Mouse (Mus musculus): Measurements from ENCODE around the gene Tmem178.

The Tmem178 gene

DNA sequence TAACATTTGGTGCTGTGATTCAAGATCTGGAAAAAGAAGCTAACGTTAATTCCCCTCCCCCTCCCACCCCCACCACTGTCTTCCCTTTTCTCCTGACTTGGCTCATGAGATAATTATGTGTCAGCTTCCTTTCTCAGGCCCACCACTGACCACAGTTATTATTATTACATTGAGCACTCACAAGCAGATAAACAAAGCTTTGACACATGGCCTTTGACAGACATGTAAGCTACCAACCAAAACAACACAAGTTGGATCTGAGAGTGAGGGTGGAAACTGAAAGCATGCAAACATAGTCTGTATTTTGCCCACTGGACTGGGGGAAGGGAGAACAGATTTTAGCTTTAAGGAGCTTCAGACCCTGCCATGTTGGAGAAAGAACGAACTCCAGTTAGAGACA lies 52.8 kb downstream of the Tmem178 start:
- DNase-seq (ENCODE audit: low spot score), result no peak

DNA sequence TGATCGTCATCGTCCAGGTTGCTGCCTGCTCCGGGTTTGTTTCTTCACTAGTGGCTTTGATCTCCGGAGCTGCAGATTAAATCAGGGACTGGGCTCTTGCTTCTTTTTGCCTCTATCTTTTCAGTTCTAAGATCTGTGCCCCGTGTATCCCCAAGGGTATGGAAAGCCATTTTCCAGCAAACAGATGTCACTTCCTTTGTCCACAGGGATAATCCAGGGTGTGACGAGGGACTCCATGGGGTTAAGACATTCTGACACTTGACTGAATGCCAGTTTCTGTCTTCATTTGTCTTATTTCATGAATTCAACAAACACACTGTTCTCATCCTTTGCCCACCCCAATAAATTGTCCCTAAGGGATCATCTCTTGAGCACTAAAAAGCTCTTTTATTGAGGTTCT lies 54.5 kb downstream of the Tmem178 start:
- no peak for DNase-seq (ENCODE audit: low spot score)

- no peak for DNase-seq (ENCODE audit: low spot score)
Observed at GRCm38 (mm10) chr17:81001010-81001409, 56.6 kb downstream of the Tmem178 start.

DNA sequence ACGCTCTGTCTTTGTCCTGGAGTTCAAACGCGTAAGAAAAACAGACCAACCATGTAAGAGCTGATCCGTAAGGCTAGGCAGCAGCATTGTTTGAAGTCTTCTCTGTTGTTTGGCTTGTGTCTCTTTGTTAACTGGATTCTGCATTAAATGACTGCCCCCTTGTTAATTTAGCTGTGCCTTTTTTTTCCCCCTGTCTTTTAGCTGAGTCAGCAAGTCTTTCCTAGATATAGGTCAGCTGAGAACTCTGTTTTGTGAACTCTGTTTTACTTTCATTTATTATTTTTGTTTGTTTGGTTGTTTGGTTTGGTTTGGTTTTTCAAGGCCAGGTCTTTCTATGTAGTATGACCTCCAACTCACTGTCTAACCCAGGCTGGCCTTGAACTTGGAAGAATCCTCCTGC lies 57.2 kb downstream of the Tmem178 start:
- no peak for DNase-seq (ENCODE audit: low spot score)

DNA sequence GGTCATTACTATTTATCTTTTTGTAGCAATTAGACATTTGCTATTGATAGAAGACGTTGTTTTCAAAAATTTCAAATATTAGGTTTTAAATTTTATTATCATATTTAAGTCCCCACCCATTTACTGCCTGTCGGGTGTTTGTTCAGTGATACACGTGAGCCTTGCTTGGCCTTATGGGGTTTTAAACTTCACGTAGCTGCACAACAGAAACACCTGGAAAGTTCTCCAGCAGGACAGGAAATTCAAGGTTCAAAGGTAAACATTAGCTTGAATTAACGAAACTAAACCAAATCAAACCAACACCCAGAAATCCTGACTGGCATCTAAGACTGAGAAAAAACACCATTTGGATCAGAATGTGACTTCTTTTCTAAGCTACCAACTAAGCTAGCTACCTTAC lies 57.7 kb downstream of the Tmem178 start:
- DNase-seq (ENCODE audit: low spot score), result no peak

- no peak for DNase-seq (ENCODE audit: low spot score)
Observed at GRCm38 (mm10) chr17:81004454-81004853, 60.0 kb downstream of the Tmem178 start.

GRCm38 (mm10) chr17:81005292-81005691 lies 60.9 kb downstream of the Tmem178 start:
- no peak for DNase-seq (ENCODE audit: low spot score)

GRCm38 (mm10) chr17:81009112-81009511 lies 64.7 kb downstream of the Tmem178 start:
- DNase-seq (ENCODE audit: low spot score), result no peak

- no peak for DNase-seq (ENCODE audit: low spot score)
Observed at GRCm38 (mm10) chr17:81010199-81010598, 65.8 kb downstream of the Tmem178 start.

- peak; percentile 56 for DNase-seq (ENCODE audit: low spot score)
Observed at GRCm38 (mm10) chr17:81010844-81011685, 66.6 kb downstream of the Tmem178 start.

GRCm38 (mm10) chr17:81015814-81016447 lies 71.5 kb downstream of the Tmem178 start:
- DNase-seq (ENCODE audit: low spot score), result peak; percentile 70

DNA sequence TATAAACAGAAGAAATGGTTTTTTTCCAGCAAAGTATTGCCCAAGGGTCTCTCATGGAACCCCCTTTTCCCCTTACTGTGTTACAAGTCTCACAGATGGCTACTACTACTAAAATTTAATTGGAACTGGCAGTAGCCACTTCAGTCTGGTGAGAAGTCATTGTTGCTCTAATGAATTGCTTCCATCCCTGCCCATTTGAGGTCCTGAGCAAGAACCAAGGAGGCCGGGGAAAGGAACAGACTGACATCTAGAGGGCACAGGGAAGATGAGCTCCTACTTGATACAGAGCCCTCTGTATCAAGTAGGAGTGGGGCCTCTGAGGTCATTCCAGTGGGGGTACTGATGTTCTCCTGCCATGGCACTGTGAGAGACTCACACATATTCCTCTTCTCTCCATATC lies 72.7 kb downstream of the Tmem178 start:
- no peak for DNase-seq (ENCODE audit: low spot score)

- DNase-seq (ENCODE audit: low spot score), result no peak
Observed at GRCm38 (mm10) chr17:81027331-81027730, 82.9 kb downstream of the Tmem178 start.

- DNase-seq (ENCODE audit: low spot score), result no peak
Observed at GRCm38 (mm10) chr17:81031830-81032442, 87.5 kb downstream of the Tmem178 start.

DNA sequence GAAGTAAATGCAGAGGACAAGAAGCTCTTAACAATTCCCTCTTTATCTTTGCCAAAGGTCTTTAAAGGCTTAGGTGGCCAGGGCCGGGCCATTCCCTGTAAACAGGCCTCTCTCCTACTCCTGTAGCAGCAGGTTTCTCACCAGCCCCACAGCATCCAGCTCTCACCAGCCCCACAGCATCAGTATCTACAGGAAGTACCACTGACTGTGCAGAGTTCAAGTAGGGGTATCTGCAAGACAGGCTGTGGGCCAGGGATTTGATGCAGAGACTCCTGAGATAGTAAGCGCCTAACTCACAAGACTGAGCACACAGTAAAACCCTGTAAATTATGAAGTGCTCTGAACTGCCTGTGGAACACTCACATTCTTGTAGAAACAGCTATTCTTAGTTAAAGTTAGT lies 88.5 kb downstream of the Tmem178 start:
- no peak for DNase-seq (ENCODE audit: low spot score)

GRCm38 (mm10) chr17:81035354-81035753 lies 90.9 kb downstream of the Tmem178 start:
- no peak for DNase-seq (ENCODE audit: low spot score)

- no peak for DNase-seq (ENCODE audit: low spot score)
Observed at GRCm38 (mm10) chr17:81038707-81039408, 94.4 kb downstream of the Tmem178 start.

- no peak for DNase-seq (ENCODE audit: low spot score)
Observed at GRCm38 (mm10) chr17:81041662-81042061, 97.2 kb downstream of the Tmem178 start.

DNA sequence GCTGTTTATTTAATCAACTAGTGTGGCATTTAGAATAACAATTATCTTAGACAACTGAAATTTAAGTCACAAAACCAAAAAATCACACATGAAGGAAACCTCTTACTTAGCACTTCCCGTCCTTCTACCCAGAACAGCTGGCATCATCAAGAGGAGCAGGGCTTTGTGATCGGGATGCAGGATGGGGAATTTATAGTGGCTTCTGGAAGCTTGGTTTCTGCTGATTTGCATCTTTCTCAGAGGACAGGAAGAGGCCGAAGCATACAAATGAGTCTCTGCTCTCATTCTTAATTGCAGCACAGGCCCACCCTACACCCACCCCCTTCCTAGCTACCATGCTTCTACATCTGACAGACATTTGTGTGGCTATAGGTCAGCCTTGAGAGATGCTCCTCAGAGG lies 99.9 kb downstream of the Tmem178 start:
- DNase-seq (ENCODE audit: low spot score), result no peak

DNA sequence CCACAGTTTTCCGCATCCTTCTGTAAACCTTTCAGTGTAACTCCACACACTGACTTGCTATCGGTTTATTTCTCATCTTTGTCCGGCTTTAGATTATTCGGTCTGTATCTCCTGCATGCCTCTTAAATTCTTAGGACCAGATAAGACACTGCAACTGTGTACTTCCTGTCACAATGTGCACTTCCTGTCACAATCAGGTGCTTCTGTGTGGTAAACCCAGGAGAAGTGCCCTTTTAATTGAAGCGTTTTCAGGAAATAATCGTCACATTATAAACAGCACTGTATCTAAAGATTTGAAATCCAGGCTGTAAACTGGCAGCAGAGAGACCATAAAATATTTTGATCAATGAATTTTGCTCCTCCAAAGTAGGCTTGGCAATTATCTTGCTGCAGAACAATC lies 100.7 kb downstream of the Tmem178 start:
- no peak for DNase-seq (ENCODE audit: low spot score)

DNA sequence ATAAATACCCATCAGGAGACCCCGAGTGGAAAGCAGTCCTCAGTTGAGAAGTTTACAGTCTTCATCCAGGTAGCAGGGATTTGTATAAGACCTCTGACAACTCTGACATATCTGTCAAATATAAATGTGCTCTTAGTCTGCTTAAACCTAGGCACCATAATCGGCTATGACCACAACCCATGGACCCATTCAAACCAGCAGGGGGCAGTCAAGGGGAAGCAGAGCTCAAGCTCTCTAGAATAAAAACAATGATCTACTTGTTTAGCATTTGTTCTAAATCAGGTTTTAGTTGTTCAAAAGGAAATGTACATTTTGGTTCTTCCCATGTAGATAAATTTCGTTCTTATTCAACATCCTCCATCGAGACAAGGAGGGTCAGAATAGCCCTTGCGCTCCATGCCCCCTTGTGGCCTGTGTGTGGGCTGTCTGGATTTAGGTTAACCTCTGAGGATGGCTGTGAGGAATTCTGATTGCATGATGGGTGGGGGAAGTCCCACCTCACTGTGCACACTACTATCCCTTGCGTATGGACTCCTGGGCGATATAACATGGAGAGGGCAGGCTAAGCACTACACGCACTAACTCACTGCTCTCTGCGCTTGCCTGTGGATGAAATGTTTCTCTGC lies 101.2 kb downstream of the Tmem178 start:
- DNase-seq (ENCODE audit: low spot score), result peak; percentile 59

GRCm38 (mm10) chr17:81047930-81048564 lies 103.6 kb downstream of the Tmem178 start:
- DNase-seq (ENCODE audit: low spot score), result no peak

All from layer of hippocampus, adult 11-12 months (tissue).